Mouse (Mus musculus): ENCODE measurements at regions not wholly inside any gene's neighbourhood (a gene's known extent, or its start where the extent isn't known, plus 50 kb on each side); places are given as distances from the start of the nearest gene placed in this dataset.

DNA sequence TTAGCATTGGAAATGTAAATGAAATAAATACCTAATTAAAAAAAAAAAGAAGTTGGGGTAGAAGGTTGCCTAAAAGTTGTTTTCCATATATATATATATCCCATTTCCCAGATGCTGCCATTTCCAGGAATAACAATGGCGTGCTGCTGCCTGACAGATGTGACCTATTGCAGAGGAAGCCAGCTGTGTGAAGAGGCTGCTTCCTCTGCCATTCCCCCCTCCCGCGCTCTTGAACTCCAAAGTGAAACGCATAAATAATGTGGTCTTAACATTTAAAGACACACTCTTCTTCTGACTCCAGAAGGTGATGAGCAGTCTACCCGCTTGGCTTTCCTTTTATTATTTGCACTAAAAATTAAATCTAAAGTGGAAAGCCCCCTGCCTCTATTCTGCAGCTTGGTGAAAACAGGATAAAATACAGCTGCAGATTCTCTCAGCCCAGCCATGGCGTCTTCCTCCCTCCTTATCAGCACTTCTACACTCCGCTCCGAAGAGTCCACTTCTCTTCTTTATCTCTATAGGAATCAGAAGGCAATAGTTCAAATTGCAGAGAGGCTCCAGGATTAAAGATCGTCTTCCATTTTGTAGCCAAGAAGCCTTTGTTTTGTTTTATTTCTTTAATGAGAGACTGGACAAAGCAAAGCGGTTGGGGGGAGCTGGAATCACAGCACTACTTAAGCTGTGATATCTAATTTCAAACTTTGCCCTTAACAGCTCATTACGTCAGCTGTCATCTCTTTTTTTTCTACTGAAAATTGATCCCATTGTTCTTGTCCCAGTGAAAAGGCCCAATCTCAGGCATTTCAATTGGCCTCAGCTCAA lies 385.1 kb downstream of the Rapgef2 start:
- H3K4me2 ChIP-seq (replicated peaks): no peak overlapping the region
- 28% methylated on average over 11 of the region's 11 CpGs for WGBS
- no peaks in the 10 kb centered on the region for H3K27me3 ChIP-seq
- peaks cover 6% of the 10 kb centered on the region; the same call in 1 of the 2 replicates for H3K4me1 ChIP-seq
- H3K9ac ChIP-seq: no peak overlapping the region
- no peak overlapping the region for H3K27ac ChIP-seq (replicated peaks)
- H3K9me3 ChIP-seq (replicated peaks): no peaks in the 10 kb centered on the region
- H3K36me3 ChIP-seq: no peaks in the 10 kb centered on the region
- peak; percentile 27; the same call in 1 of the 2 replicates for ATAC-seq (ENCODE audit: insufficient number of reproducible peaks, low FRiP score, low TSS enrichment, low read depth)
- no peak overlapping the region for H3K4me3 ChIP-seq (replicated peaks)

DNA sequence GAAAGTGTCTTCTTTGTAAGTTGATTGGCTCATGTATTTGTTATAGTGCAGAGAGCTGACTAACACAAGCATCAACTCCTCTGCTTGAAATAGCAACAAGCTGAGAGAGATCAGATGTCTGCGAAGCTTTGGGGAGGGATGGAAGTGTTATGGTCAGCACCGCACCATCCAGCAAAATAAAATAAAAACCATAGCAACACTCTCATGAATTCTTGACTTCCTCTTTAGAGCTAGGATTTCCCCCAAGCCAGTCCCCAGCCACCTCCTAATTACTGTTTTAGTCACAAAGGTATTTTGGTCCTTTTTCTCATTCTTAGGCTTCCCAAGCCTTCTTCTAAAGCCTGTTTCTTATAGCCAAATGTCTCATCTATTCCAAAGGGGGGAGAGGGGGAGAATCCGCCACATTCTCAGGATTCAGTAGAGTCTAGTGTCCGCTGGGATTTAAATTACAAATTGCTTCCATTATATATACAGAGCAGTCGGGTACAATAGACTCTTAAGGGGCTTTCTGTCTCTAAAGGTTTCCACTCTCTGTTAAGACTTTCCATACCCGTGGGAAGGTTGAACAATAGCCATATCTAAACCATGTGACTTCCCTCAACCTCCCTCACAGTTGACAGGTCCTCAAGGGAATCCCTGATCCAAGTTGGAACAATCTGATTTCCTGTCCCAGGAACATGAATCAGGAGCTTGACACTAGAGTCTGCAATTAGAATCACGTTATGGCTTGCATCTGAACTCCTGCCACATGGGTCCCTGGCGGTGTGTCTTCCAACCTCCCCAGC lies 386.7 kb downstream of the Rapgef2 start:
- ATAC-seq (ENCODE audit: insufficient number of reproducible peaks, low FRiP score, low TSS enrichment, low read depth): peak; percentile 59; the same call in 1 of the 2 replicates
- H3K27ac ChIP-seq (replicated peaks): no peak overlapping the region
- WGBS: 52% methylated on average over 8 of the region's 8 CpGs

DNA sequence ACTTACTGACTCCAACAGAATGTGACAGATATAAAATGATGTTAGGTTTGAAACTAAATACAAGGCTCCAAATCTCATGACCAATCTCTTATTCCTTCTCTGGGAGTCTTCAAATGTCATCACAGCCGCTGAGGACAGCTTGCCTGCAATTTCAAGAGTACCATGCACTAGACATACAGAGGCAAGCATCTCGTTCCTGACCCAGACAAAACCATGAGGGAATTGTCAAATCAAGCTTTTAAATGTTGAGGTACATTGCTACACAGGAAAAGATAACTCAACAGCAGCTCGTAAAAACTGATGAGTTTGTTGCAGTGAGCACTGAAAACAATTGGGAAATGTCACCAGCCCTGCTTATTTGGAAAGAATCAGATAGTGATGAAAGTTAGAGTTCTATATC lies 397.0 kb downstream of the Rapgef2 start:
- H3K4me1 ChIP-seq: no peaks in the 10 kb centered on the region
- H3K4me3 ChIP-seq (replicated peaks): no peak overlapping the region
- H3K4me2 ChIP-seq (replicated peaks): no peak overlapping the region
- no peak overlapping the region for H3K9ac ChIP-seq
- ATAC-seq (ENCODE audit: insufficient number of reproducible peaks, low FRiP score, low TSS enrichment, low read depth): no peak
- H3K27ac ChIP-seq (replicated peaks): no peak overlapping the region
- H3K27me3 ChIP-seq: no peaks in the 10 kb centered on the region
- no peaks in the 10 kb centered on the region for H3K36me3 ChIP-seq
- WGBS: 74% methylated on average over 3 of the region's 3 CpGs
- H3K9me3 ChIP-seq (replicated peaks): no peaks in the 10 kb centered on the region

More for the DNA sequence above, 386.7 kb downstream of the Rapgef2 start:
- H3K4me1 ChIP-seq: peaks cover 6% of the 10 kb centered on the region; the same call in 1 of the 2 replicates
- H3K4me2 ChIP-seq (replicated peaks): no peak overlapping the region
- H3K27me3 ChIP-seq: no peaks in the 10 kb centered on the region
- H3K4me3 ChIP-seq (replicated peaks): no peak overlapping the region
- no peaks in the 10 kb centered on the region for H3K36me3 ChIP-seq
- no peak overlapping the region for H3K9ac ChIP-seq
- H3K9me3 ChIP-seq (replicated peaks): no peaks in the 10 kb centered on the region

DNA sequence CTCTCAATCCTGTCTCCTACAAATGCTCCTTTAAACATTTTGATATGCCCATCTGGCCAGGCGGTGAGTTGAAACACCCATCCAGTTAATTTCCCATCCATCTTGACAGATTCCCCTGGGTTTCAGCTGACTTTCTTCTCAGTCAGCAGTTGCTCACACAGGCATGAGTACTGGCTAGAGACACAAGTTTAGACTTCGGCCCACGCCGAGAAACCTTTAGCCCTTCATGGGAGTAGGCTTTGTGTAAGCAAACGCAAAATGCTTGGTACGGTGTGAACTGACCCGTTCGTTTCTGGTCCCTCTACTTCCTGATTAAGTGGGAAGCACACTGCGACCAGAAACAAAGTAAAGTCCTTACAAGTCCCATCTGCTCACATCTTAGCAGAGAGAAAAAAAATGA lies 401.6 kb downstream of the Rapgef2 start:
- H3K27me3 ChIP-seq: no peaks in the 10 kb centered on the region
- H3K27ac ChIP-seq (replicated peaks): no peak overlapping the region
- WGBS: 88% methylated on average over 9 of the region's 9 CpGs
- H3K4me3 ChIP-seq (replicated peaks): no peak overlapping the region
- no peaks in the 10 kb centered on the region for H3K9me3 ChIP-seq (replicated peaks)
- H3K4me1 ChIP-seq: no peaks in the 10 kb centered on the region
- no peaks in the 10 kb centered on the region for H3K36me3 ChIP-seq
- no peak overlapping the region for H3K9ac ChIP-seq
- no peak for ATAC-seq (ENCODE audit: insufficient number of reproducible peaks, low FRiP score, low TSS enrichment, low read depth)
- no peak overlapping the region for H3K4me2 ChIP-seq (replicated peaks)

DNA sequence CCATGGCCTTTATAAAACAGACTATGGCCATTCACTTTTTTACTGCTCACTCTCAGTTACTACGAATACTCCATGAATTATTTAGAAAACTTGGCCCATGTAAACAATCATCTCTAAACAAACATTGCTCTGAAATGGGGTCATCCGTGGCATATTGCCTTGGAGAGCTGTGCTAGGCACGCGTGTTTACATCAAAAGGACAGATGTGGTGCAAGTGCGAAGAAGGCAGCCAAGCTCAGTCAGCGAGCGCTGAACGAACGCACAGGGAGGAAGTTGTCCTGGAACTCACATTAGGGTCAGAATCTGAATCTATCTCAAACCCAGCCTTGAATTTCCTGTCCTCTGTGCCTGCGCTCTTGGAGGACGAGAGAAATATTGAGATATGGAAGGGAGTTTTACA lies 402.3 kb downstream of the Rapgef2 start:
- H3K9ac ChIP-seq: no peak overlapping the region
- WGBS: 83% methylated on average over 11 of the region's 11 CpGs

DNA sequence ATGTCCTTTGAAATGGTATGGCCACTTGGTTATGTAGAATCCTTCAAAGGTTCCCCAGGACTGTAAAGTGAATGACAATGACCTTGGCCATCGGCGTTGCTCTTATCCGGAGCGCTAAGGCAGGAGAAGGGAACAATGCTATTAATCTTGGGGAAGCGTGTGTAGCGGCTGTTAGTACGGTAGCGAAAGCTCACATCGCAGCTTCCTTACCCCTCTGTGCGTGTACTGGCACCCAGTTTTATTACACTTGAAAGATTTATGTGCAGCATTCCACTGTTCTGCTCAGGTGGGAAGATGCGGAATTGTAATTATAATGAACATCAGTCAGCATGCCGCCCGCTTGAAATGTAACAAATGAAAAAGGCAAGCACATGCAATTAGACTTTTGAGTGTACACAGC lies 406.2 kb downstream of the Rapgef2 start:
- 92% methylated on average over 13 of the region's 13 CpGs for WGBS
- Histone ChIP-seq H3K36me3 (no peaks in the 10 kb centered on the region), H3K9me3 (replicated peaks) (no peaks in the 10 kb centered on the region), H3K9ac (no peak overlapping the region), H3K4me2 (replicated peaks) (no peak overlapping the region), H3K4me3 (replicated peaks) (no peak overlapping the region), H3K27ac (replicated peaks) (no peak overlapping the region), H3K27me3 (no peaks in the 10 kb centered on the region), H3K4me1 (no peaks in the 10 kb centered on the region)
- no peak for ATAC-seq (ENCODE audit: insufficient number of reproducible peaks, low FRiP score, low TSS enrichment, low read depth)

More for the DNA sequence above, 402.3 kb downstream of the Rapgef2 start:
- Histone ChIP-seq H3K27ac (replicated peaks) (no peak overlapping the region), H3K4me2 (replicated peaks) (no peak overlapping the region), H3K27me3 (no peaks in the 10 kb centered on the region), H3K4me1 (no peaks in the 10 kb centered on the region), H3K4me3 (replicated peaks) (no peak overlapping the region), H3K36me3 (no peaks in the 10 kb centered on the region), H3K9me3 (replicated peaks) (no peaks in the 10 kb centered on the region)
- ATAC-seq (ENCODE audit: insufficient number of reproducible peaks, low FRiP score, low TSS enrichment, low read depth): no peak

DNA sequence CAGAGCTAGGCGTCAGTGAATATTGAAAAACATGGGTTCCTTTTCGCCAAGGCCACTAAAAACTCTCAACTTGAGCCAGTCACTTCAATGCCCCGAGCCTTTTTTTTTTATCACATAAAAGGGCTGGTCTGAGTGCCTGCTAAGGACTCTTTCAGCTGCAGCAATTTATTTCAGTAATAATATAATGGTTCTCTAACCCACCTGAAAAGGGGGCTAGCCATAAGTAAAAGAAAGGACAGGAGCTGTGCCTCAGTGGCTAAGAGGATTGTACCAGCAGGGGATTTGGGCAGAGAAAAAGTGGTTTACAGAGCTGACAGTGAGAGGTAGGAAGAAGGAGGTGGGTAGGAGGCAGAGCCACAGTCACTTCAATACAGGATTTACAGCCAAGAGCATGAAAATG lies 409.0 kb downstream of the Rapgef2 start:
- Histone ChIP-seq H3K4me2 (replicated peaks) (no peak overlapping the region), H3K4me3 (replicated peaks) (no peak overlapping the region), H3K9ac (no peak overlapping the region), H3K9me3 (replicated peaks) (no peaks in the 10 kb centered on the region), H3K27ac (replicated peaks) (no peak overlapping the region), H3K27me3 (no peaks in the 10 kb centered on the region), H3K36me3 (no peaks in the 10 kb centered on the region), H3K4me1 (no peaks in the 10 kb centered on the region)
- WGBS: 65% methylated on average over 3 of the region's 3 CpGs
- no peak for ATAC-seq (ENCODE audit: insufficient number of reproducible peaks, low FRiP score, low TSS enrichment, low read depth)

DNA sequence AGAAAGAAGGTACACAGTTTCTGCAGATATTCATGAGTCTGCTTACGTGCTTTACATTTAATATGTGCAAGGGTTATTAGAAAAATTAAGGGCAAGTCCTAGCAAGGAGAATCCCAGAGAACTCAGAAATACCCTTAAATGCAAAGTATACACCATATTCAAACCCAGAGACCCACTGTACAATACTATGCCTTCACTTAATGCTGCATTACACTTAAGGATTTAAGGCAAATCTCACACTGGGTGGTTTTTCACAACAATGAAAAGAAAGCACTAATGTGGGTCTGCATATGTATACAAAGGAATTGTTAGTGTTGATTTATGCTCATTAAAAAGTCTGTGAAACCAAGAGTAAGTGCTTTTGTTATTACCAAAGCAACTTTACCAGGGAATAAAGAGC lies 419.4 kb downstream of the Rapgef2 start:
- no peaks in the 10 kb centered on the region for H3K27me3 ChIP-seq
- H3K4me3 ChIP-seq (replicated peaks): no peak overlapping the region
- no peaks in the 10 kb centered on the region for H3K36me3 ChIP-seq
- H3K4me2 ChIP-seq (replicated peaks): no peak overlapping the region
- WGBS: 65% methylated on average over 1 of the region's 1 CpGs
- no peaks in the 10 kb centered on the region for H3K9me3 ChIP-seq (replicated peaks)
- H3K4me1 ChIP-seq: no peaks in the 10 kb centered on the region
- no peak for ATAC-seq (ENCODE audit: insufficient number of reproducible peaks, low FRiP score, low TSS enrichment, low read depth)
- no peak overlapping the region for H3K9ac ChIP-seq
- no peak overlapping the region for H3K27ac ChIP-seq (replicated peaks)

DNA sequence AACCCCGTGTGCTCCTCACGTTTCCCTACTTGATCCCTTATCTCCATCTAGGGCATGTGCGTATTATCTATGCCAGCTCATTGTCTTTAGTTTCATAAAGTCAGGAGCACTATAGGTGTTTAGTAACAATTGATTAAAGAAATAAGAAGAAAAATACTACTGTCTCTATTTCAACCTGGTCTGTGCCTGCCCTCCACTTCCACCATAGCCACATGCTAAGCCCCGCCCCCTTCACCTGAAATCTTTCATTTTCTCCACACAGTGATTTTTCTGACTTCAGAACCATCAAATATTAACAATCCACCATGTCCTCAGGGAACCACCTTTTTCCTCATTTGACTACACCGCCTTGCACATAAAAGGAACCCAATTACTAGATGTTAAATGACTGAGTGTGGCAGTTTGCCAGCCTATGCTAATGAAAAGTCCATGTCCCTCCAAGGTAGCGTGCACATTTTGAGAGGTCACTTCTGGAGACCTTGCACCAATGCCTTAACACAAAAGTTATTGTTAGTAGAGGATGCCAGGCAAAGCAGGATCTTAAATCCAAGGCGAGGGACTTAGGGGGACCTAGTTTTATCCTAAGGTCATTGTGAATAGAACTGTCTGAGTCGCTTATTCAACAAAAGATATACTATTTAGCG lies 420.1 kb downstream of the Rapgef2 start:
- no peaks in the 10 kb centered on the region for H3K4me1 ChIP-seq
- no peak overlapping the region for H3K4me3 ChIP-seq (replicated peaks)
- H3K4me2 ChIP-seq (replicated peaks): no peak overlapping the region
- H3K9me3 ChIP-seq (replicated peaks): no peaks in the 10 kb centered on the region
- H3K9ac ChIP-seq: no peak overlapping the region
- H3K36me3 ChIP-seq: no peaks in the 10 kb centered on the region
- H3K27me3 ChIP-seq: no peaks in the 10 kb centered on the region
- no peak overlapping the region for H3K27ac ChIP-seq (replicated peaks)
- WGBS: 81% methylated on average over 9 of the region's 9 CpGs
- ATAC-seq (ENCODE audit: insufficient number of reproducible peaks, low FRiP score, low TSS enrichment, low read depth): no peak

DNA sequence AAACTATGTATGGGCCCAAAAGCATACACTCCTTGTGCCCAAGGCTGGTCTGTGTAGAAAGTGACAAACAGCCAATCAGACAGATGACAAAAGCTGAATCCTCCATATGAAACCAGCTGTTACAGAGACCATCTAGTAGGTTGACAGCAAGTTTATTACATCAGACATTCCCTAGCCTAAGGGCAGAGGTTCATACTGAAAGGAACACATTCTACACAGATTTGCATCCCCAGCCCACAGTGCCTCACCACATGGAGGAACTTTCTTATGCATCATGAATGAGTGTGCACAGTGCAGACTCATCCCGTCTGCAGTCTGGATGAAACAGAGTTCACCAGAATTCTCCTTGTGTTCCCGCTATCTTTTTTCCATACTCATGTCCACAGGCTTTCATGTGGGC lies 423.3 kb downstream of the Rapgef2 start:
- no peaks in the 10 kb centered on the region for H3K36me3 ChIP-seq
- no peaks in the 10 kb centered on the region for H3K27me3 ChIP-seq
- H3K4me2 ChIP-seq (replicated peaks): no peak overlapping the region
- no peak overlapping the region for H3K4me3 ChIP-seq (replicated peaks)
- no peak overlapping the region for H3K9ac ChIP-seq
- H3K27ac ChIP-seq (replicated peaks): no peak overlapping the region
- 85% methylated on average over 2 of the region's 2 CpGs for WGBS
- H3K4me1 ChIP-seq: no peaks in the 10 kb centered on the region
- no peaks in the 10 kb centered on the region for H3K9me3 ChIP-seq (replicated peaks)
- ATAC-seq (ENCODE audit: insufficient number of reproducible peaks, low FRiP score, low TSS enrichment, low read depth): no peak

DNA sequence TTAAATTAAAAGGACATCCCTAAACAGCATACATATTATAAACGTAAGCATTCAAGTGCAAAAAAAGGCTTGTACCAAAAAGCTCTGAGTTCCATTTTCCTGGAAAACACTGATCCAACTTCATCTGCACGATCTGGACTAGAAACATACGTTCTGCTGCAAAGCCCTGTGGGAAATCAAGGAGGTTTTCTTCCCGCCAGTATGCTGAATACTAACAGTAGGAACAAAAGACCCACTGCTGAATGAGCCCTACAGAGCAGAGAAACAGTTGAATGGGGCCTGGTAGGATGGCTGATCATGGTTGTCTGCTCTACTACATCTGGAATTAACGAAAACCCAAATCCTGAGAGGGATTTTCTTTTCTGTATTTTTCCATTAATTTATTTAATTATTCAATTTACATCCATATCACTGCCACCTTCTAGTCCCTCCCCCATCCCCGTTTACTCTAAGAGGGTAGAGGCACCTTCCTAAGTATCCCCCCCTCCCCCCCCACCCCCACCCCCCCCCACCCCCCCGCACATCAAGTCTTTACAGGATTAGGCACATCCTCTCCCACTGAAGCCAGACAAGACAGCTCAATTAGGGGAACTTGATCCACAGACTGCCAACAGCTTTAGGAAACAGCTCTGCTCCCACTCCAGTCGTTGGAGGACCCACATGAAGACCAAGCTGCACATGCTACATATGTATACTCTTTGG lies 439.5 kb downstream of the Rapgef2 start:
- H3K9me3 ChIP-seq (replicated peaks): no peaks in the 10 kb centered on the region
- H3K36me3 ChIP-seq: no peaks in the 10 kb centered on the region
- H3K4me2 ChIP-seq (replicated peaks): no peak overlapping the region
- H3K27me3 ChIP-seq: no peaks in the 10 kb centered on the region
- no peaks in the 10 kb centered on the region for H3K4me1 ChIP-seq
- H3K27ac ChIP-seq (replicated peaks): no peak overlapping the region
- H3K4me3 ChIP-seq (replicated peaks): no peak overlapping the region
- no peak for ATAC-seq (ENCODE audit: insufficient number of reproducible peaks, low FRiP score, low TSS enrichment, low read depth)
- 44% methylated on average over 7 of the region's 8 CpGs for WGBS
- no peak overlapping the region for H3K9ac ChIP-seq
